Mouse (Mus musculus): ENCODE measurements at regions not wholly inside any gene's neighbourhood (a gene's known extent, or its start where the extent isn't known, plus 50 kb on each side); places are given as distances from the start of the nearest gene placed in this dataset.

DNA sequence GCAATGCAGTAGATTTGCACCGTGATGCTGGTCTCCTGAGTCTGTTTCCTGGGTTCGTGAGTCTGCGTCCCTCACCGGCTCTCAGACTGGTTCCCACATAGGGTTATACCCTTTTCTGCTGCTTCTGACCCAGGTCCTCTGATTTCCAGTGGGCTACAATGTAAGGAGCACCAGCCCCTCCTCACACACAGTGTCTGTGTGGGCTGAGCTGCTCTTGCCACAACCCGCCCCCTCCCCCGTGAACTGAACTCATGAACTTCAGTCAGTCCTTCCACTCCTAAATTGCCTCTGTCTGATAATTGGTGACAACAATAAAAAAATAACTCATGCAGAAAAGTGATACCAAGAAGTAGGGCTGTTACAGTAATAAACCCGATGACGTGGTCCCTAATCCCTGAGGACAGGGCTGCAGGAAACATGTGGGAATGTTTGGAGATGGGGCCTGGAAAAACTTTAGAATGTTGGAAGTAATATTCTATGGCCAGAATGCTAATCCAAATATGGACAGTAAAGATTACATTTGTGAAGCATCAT is 54.2 kb upstream of the Ankfn1 start:
- Histone ChIP-seq H3K4me2 (ENCODE audit: low read depth, low read length) (no peak overlapping the region), H3K4me3 (ENCODE audit: low read depth, low read length) (no peak overlapping the region), H3K36me3 (ENCODE audit: control insufficient read depth, insufficient read depth, low read length) (no peaks in the 10 kb centered on the region), H3K27me3 (ENCODE audit: control insufficient read depth, insufficient read depth, low read length) (no peaks in the 10 kb centered on the region), H3K27ac (ENCODE audit: low read depth, low read length) (no peak overlapping the region), H3K9ac (replicated peaks; ENCODE audit: low read depth, low read length) (no peak overlapping the region), H3K9me3 (ENCODE audit: control insufficient read depth, low read length) (no peaks in the 10 kb centered on the region), H3K4me1 (ENCODE audit: control insufficient read depth, insufficient read depth, low read length) (no peaks in the 10 kb centered on the region)
- no peak for ATAC-seq (ENCODE audit: low read depth)
- 85% methylated on average over 8 of the region's 8 CpGs for whole genome bisulfite sequencing
